ENCODE assay signal across 11 mouse cellular contexts in genomic region chr3:120729671-120730070, GRCm38 (mm10).
DNase-seq lines count a peak whose midpoint lies in the region; ATAC-seq and TF ChIP-seq lines count a peak whose summit lies in the region.
"Had no signal": no experiment of that assay in that cellular context is flagged by ENCODE, and none has a peak within 500 bp of the region (broad histone marks: within the 10 kb centered on the region; RNA-seq: fewer than 3 reads in every experiment).

No protein-coding gene starts in this region.

- no peak overlapping the region for H3K27ac ChIP-seq in embryonic facial prominence, embryonic 10.5 days (replicated peaks)
- H3K27ac ChIP-seq in intestine, embryonic 16.5 days (ENCODE audit: low read length): no peak overlapping the region
- no peak overlapping the region for H3K27ac ChIP-seq in heart, adult 2 months
- H3K27ac ChIP-seq: embryonic facial prominence, embryonic 12.5 days; macrophage had no signal

- H3K79me2 ChIP-seq in heart, adult 2 months (replicated peaks; ENCODE audit: control insufficient read depth, insufficient read depth, low read length): no peaks in the 10 kb centered on the region

- ATAC-seq in intestine, embryonic 16.5 days: no peak

- TF ChIP-seq POLR2A in heart, adult 2 months (IDR thresholded peaks at IDR 0.05; ENCODE audit: insufficient read depth, low read depth, low read length): no peak

- no peak overlapping the region for H3K4me2 ChIP-seq in intestine, embryonic 16.5 days (ENCODE audit: low read depth, low read length)
- H3K4me2 ChIP-seq: embryonic facial prominence, embryonic 12.5 days had no signal

- no peak overlapping the region for H3K4me3 ChIP-seq in embryonic facial prominence, embryonic 10.5 days
- no peak overlapping the region for H3K4me3 ChIP-seq in intestine, embryonic 16.5 days (ENCODE audit: low read length)
- no peak overlapping the region for H3K4me3 ChIP-seq in heart, adult 2 months
- H3K4me3 ChIP-seq: embryonic facial prominence, embryonic 12.5 days had no signal

- TF ChIP-seq EP300 in heart, adult 2 months (IDR thresholded peaks at IDR 0.05; ENCODE audit: insufficient read depth, low read depth, low read length): no peak

- whole genome bisulfite sequencing in embryonic facial prominence, embryonic 10.5 days: 62% methylated on average over 5 of the region's 5 CpGs
- WGBS in intestine, embryonic 16.5 days: 47% methylated on average over 5 of the region's 5 CpGs
- 67% methylated on average over 5 of the region's 5 CpGs for WGBS in heart, adult 2 months

- no peaks in the 10 kb centered on the region for H3K27me3 ChIP-seq in embryonic facial prominence, embryonic 10.5 days (replicated peaks; ENCODE audit: low read depth, poor library complexity, severe bottlenecking)
- no peaks in the 10 kb centered on the region for H3K27me3 ChIP-seq in intestine, embryonic 16.5 days (replicated peaks; ENCODE audit: control insufficient read depth, insufficient read depth, low read length)
- no peaks in the 10 kb centered on the region for H3K27me3 ChIP-seq in heart, adult 2 months (ENCODE audit: control insufficient read depth, insufficient read depth, low read length)
- H3K27me3 ChIP-seq: embryonic facial prominence, embryonic 12.5 days had no signal

- intact Hi-C loops in heart, postnatal 14 days (cut with DNase I): no loop called here
- intact Hi-C loops in heart, adult 2 months (cut with DNase I): no loop called here

- peak; percentile 10 for DNase-seq in embryonic facial prominence, embryonic 10.5 days (ENCODE audit: low spot score)
- peak; percentile 45 to 71 for DNase-seq in frontal cortex, postnatal 10 days (ENCODE audit: low spot score in 2 of 2)
- DNase-seq in left cerebral cortex, adult 9 months (ENCODE audit: low spot score in 2 of 2): peak; percentile 52 to 56
- DNase-seq in retina, postnatal 1 day: peak; percentile 38
- no peak for DNase-seq in heart, postnatal 14 days
- no peak for DNase-seq in adrenal gland, postnatal 25 days
- no peak for DNase-seq in heart, adult 2 months
- DNase-seq: adrenal gland, adult 2 months had no signal

- H3K36me3 ChIP-seq in embryonic facial prominence, embryonic 10.5 days (replicated peaks): no peaks in the 10 kb centered on the region
- no peaks in the 10 kb centered on the region for H3K36me3 ChIP-seq in intestine, embryonic 16.5 days (ENCODE audit: control insufficient read depth, insufficient read depth, low read length)
- no peaks in the 10 kb centered on the region for H3K36me3 ChIP-seq in heart, adult 2 months (ENCODE audit: control insufficient read depth, insufficient read depth, low read length)
- H3K36me3 ChIP-seq: embryonic facial prominence, embryonic 12.5 days had no signal

- H3K4me1 ChIP-seq in embryonic facial prominence, embryonic 10.5 days: peaks cover 6% of the 10 kb centered on the region; the same call in 1 of the 2 replicates
- H3K4me1 ChIP-seq in intestine, embryonic 16.5 days (ENCODE audit: control insufficient read depth, insufficient read depth, low read length): no peaks in the 10 kb centered on the region
- H3K4me1 ChIP-seq in heart, adult 2 months (ENCODE audit: control insufficient read depth, insufficient read depth, low read length): no peaks in the 10 kb centered on the region

- no peaks in the 10 kb centered on the region for H3K9me3 ChIP-seq in embryonic facial prominence, embryonic 10.5 days
- H3K9me3 ChIP-seq in intestine, embryonic 16.5 days (ENCODE audit: control insufficient read depth, low read length): no peaks in the 10 kb centered on the region
- H3K9me3 ChIP-seq: embryonic facial prominence, embryonic 12.5 days had no signal

- no peak overlapping the region for H3K9ac ChIP-seq in intestine, embryonic 16.5 days (ENCODE audit: low read depth, low read length)
- H3K9ac ChIP-seq in heart, adult 2 months (ENCODE audit: low read depth, low read length): no peak overlapping the region
- H3K9ac ChIP-seq: embryonic facial prominence, embryonic 12.5 days had no signal

- no peak for TF ChIP-seq CTCF in heart, adult 2 months (IDR thresholded peaks at IDR 0.05)

Comparison
In these comparisons a context has a peak if more than half of its experiments do, and no peak if none do; other contexts are left out.
1. DNase-seq: peak in embryonic facial prominence, embryonic 10.5 days (single experiment), frontal cortex, postnatal 10 days (2 of 2), left cerebral cortex, adult 9 months (2 of 2) and retina, postnatal 1 day (single experiment); none in heart, postnatal 14 days (0 of 2), adrenal gland, postnatal 25 days (single experiment) and heart, adult 2 months (0 of 2).